Mouse (Mus musculus): ENCODE results near the gene Pop7. TPM values are rescaled to one million over a fixed set of nuclear protein-coding genes. Genes with fewer than 3 reads are reported as not detected.

The Pop7 gene
- polyA plus RNA-seq, 1 experiment from 2014 or later, result 55.1 TPM

DNA sequence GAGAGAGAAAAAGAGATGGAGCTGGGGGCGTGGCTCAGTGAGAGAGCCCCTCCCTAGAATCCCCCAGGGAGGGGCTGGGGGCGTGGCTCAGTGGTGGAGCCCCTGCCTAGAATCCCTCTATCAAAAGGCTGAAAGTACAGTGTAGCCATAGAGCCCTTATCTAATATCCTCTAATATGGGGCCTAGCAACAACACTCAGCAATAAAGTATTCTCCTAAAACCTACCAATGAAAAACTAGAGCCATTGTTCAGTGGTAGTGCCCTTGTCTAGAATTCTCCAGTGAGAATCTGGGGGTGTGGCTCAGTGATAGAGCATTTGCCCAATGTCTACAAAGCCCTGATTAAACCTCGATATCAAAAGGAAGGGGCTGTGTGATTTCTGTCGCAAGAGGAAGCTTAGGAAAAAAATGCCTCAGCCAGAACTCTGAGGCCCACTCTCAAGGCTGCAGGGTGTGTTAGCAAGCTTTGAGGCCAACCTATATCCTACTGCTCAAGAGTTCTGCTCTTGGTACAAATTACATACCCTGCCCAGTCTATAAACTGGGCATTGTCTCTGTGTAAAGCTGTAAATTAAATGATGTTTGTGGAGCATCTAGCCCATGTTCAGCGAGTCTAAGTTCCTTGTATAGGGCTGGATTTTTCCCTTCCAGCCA, 29.9 kb downstream of the Pop7 start:
- H3K4me1 ChIP-seq (replicated peaks; ENCODE audit: insufficient read depth, low read length), result no peaks in the 10 kb centered on the region
- no peak overlapping the region for H3K4me3 ChIP-seq (replicated peaks; ENCODE audit: low read depth, low read length)
- DNase-seq (ENCODE audit: low spot score) (no peak), ATAC-seq (replicated peaks; ENCODE audit: low FRiP score, low read depth) (no peak)
- no peak overlapping the region for H3K4me2 ChIP-seq (ENCODE audit: low read length)
- WGBS, result 51% methylated on average over 5 of the region's 5 CpGs
- H3K9me3 ChIP-seq (replicated peaks; ENCODE audit: low read length), result no peaks in the 10 kb centered on the region
- no peak for TF ChIP-seq CTCF (IDR thresholded peaks at IDR 0.05; ENCODE audit: low read depth)
- no peaks in the 10 kb centered on the region for H3K36me3 ChIP-seq (ENCODE audit: insufficient read depth, low read length)
- no peak overlapping the region for H3K27ac ChIP-seq
- H3K27me3 ChIP-seq (ENCODE audit: insufficient read depth, low read length), result no peaks in the 10 kb centered on the region
- H3K9ac ChIP-seq (ENCODE audit: low read depth, low read length), result no peak overlapping the region

DNA sequence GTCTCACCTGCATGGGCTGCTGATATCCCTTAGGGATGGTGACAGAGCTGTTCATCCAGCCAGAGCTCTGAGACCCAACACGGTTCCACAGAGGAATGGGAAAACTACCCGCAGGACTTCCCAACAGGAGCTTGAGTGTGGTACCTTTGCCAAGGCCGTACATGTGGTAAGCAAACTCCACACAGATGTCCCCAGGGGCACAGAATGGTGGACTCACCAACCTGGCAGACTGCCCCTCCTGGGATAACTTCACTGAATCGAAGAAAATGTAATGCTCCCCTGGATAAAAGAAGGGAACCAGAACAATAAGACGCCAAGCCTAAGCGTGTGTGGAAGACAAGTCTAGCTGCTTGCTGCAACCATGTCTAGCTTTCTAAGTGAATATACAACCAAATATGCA, 35.4 kb downstream of the Pop7 start:
- no peaks in the 10 kb centered on the region for H3K36me3 ChIP-seq (ENCODE audit: insufficient read depth, low read length)

DNA sequence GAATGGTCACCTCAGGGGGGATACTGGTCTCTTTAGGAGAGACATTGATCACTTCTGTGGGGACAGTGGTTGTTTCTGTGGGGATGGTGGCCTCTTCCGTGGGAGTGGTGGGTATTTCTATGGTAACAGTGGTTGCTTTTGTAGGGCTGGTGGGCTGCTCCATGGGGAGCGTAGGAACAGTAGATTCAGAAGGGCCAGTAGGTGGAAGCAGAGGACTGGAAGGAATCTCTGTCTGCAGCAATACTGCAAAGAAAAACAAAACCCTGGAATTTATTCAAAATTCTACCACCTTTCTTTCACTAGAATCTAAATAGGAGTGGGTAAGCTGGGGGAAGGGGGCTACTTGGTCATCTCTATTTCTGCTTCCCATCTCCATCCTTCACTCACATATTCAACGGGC, 37.3 kb downstream of the Pop7 start:
- no peak overlapping the region for H3K4me3 ChIP-seq (replicated peaks; ENCODE audit: low read depth, low read length)
- H3K4me2 ChIP-seq (ENCODE audit: low read length), result no peak overlapping the region
- H3K27me3 ChIP-seq (ENCODE audit: insufficient read depth, low read length), result no peaks in the 10 kb centered on the region
- no peaks in the 10 kb centered on the region for H3K36me3 ChIP-seq (ENCODE audit: insufficient read depth, low read length)
- H3K27ac ChIP-seq, result no peak overlapping the region
- H3K4me1 ChIP-seq (replicated peaks; ENCODE audit: insufficient read depth, low read length), result no peaks in the 10 kb centered on the region
- peak; percentile 75 for DNase-seq (ENCODE audit: low spot score)
- H3K9ac ChIP-seq (ENCODE audit: low read depth, low read length), result no peak overlapping the region
- peak; percentile 64 for TF ChIP-seq CTCF (IDR thresholded peaks at IDR 0.05; ENCODE audit: low read depth)
- 30% methylated on average over 3 of the region's 3 CpGs for WGBS
- no peaks in the 10 kb centered on the region for H3K9me3 ChIP-seq (replicated peaks; ENCODE audit: low read length)
- ATAC-seq (replicated peaks; ENCODE audit: low FRiP score, low read depth), result no peak

More for the DNA sequence above, 35.4 kb downstream of the Pop7 start:
- H3K27me3 ChIP-seq (ENCODE audit: insufficient read depth, low read length), result no peaks in the 10 kb centered on the region
- H3K4me1 ChIP-seq (replicated peaks; ENCODE audit: insufficient read depth, low read length), result no peaks in the 10 kb centered on the region
- H3K27ac ChIP-seq, result no peak overlapping the region
- no peak overlapping the region for H3K4me3 ChIP-seq (replicated peaks; ENCODE audit: low read depth, low read length)
- no peak for TF ChIP-seq CTCF (IDR thresholded peaks at IDR 0.05; ENCODE audit: low read depth)
- DNase-seq (ENCODE audit: low spot score) (no peak), ATAC-seq (replicated peaks; ENCODE audit: low FRiP score, low read depth) (no peak)
- H3K9ac ChIP-seq (ENCODE audit: low read depth, low read length), result no peak overlapping the region
- WGBS, result 91% methylated on average over 6 of the region's 6 CpGs
- no peak overlapping the region for H3K4me2 ChIP-seq (ENCODE audit: low read length)
- no peaks in the 10 kb centered on the region for H3K9me3 ChIP-seq (replicated peaks; ENCODE audit: low read length)

DNA sequence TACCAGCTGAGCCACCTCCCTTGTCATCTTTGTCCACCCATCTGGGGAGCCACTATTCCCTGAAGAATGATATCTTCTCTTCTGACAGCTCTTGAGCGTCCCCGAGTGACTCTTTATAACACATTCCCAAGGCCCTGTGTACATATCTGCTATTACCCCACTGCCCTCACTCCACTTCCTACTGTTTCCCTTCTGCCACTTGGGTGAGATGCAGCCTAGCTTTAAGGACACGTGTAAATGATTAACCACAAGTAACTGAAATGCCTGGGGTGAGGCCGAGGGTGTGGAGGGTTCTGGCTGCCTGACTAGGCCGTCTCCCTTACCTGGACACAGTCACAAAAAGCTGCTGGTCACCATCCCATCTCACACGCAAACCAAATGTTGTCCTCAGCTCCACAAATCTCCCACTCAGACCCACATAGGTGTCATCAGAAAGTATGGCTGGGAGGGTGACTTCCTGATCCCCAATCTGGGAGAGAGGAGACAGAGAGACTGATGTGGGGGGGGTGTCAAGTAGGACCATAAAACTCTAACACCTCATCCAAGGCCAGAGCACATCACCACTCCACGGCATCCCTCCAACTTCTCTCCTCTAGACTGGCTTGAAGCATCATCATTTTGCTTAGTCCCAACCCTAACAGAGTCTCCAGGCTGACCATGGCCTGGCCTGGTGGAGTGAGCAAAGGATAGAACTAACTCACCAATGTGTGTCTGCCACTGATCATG, 46.3 kb downstream of the Pop7 start:
- H3K9ac ChIP-seq (ENCODE audit: low read depth, low read length), result no peak overlapping the region
- no peak overlapping the region for H3K27ac ChIP-seq

DNA sequence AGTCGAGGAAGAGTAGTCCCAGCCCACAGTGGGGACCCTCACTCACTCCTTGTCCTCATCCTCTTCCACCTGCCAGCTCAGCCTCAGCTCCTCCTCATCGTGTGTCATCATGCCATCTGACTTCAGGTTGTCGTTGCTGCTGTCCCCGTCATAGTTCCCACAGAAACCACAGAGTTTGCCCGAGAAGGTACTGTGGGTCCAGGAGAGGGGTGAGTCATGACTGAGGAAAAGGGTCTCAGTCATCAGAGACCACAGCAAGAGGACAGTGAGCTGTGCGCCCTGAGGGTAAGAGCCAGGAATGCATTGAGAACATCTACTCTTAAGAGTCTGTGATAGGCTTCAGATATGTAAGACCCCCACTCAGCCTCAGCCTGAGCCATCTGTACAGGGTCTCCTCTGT, 47.1 kb downstream of the Pop7 start:
- 82% methylated on average over 6 of the region's 6 CpGs for WGBS
- H3K9ac ChIP-seq (ENCODE audit: low read depth, low read length), result no peak overlapping the region
- ATAC-seq (replicated peaks; ENCODE audit: low FRiP score, low read depth), result no peak

More for the DNA sequence above, 46.3 kb downstream of the Pop7 start:
- Histone ChIP-seq H3K4me3 (replicated peaks; ENCODE audit: low read depth, low read length) (no peak overlapping the region), H3K27me3 (ENCODE audit: insufficient read depth, low read length) (no peaks in the 10 kb centered on the region), H3K4me2 (ENCODE audit: low read length) (no peak overlapping the region), H3K36me3 (ENCODE audit: insufficient read depth, low read length) (no peaks in the 10 kb centered on the region), H3K9me3 (replicated peaks; ENCODE audit: low read length) (no peaks in the 10 kb centered on the region), H3K4me1 (replicated peaks; ENCODE audit: insufficient read depth, low read length) (no peaks in the 10 kb centered on the region)
- ATAC-seq (replicated peaks; ENCODE audit: low FRiP score, low read depth) (peak; percentile 73), DNase-seq (ENCODE audit: low spot score) (peak; percentile 40)
- peak; percentile 38; the same call in 1 of the 2 replicates for TF ChIP-seq CTCF (IDR thresholded peaks at IDR 0.05; ENCODE audit: low read depth)
- WGBS, result 26% methylated on average over 7 of the region's 7 CpGs

More for the DNA sequence above, 47.1 kb downstream of the Pop7 start:
- no peak for DNase-seq (ENCODE audit: low spot score)
- Histone ChIP-seq H3K36me3 (ENCODE audit: insufficient read depth, low read length) (no peaks in the 10 kb centered on the region), H3K4me1 (replicated peaks; ENCODE audit: insufficient read depth, low read length) (no peaks in the 10 kb centered on the region), H3K27me3 (ENCODE audit: insufficient read depth, low read length) (no peaks in the 10 kb centered on the region), H3K4me2 (ENCODE audit: low read length) (no peak overlapping the region), H3K27ac (no peak overlapping the region), H3K9me3 (replicated peaks; ENCODE audit: low read length) (no peaks in the 10 kb centered on the region), H3K4me3 (replicated peaks; ENCODE audit: low read depth, low read length) (no peak overlapping the region)
- no peak for TF ChIP-seq CTCF (IDR thresholded peaks at IDR 0.05; ENCODE audit: low read depth)

Small RNA genes lying within 50 kb of the gene (microRNA-seq; reads per million reads assigned to microRNA genes)
- gene Mir6418, result not detected

Other genes starting within 250 kb of the Pop7 start
- 6.5 and 7.4 TPM in 2 replicates for gene Ache, start 215.0 kb downstream of the Pop7 start, polyA plus RNA-seq (2015; fragmentation: Nextera tagmentation; extraction: Ambion mirVana)
- 11.4 and 12.8 TPM in 2 replicates for gene Ufsp1, start 207.9 kb downstream of the Pop7 start, polyA plus RNA-seq (2015; fragmentation: Nextera tagmentation; extraction: Ambion mirVana)
- gene Srrt, start 194.8 kb downstream of the Pop7 start, polyA plus RNA-seq (2015; fragmentation: Nextera tagmentation; extraction: Ambion mirVana), result 68.0 and 77.7 TPM in 2 replicates
- gene Trip6, start 188.1 kb downstream of the Pop7 start, polyA plus RNA-seq (2015; fragmentation: Nextera tagmentation; extraction: Ambion mirVana), result 74.8 and 75.6 TPM in 2 replicates
- 11.8 and 12.0 TPM in 2 replicates for gene Slc12a9, start 168.9 kb downstream of the Pop7 start, polyA plus RNA-seq (2015; fragmentation: Nextera tagmentation; extraction: Ambion mirVana)
- 38.1 and 40.5 TPM in 2 replicates for gene Ephb4, start 152.4 kb downstream of the Pop7 start, polyA plus RNA-seq (2015; fragmentation: Nextera tagmentation; extraction: Ambion mirVana)
- gene Zan, start 25.5 kb downstream of the Pop7 start, polyA plus RNA-seq (2015; fragmentation: Nextera tagmentation; extraction: Ambion mirVana), result 0.16 and 0.23 TPM in 2 replicates
- 9.3 and 10.3 TPM in 2 replicates for gene Gigyf1, start 16.0 kb upstream of the Pop7 start, polyA plus RNA-seq (2015; fragmentation: Nextera tagmentation; extraction: Ambion mirVana)
- gene Epo, start 30.7 kb upstream of the Pop7 start, polyA plus RNA-seq (2015; fragmentation: Nextera tagmentation; extraction: Ambion mirVana), result 0.20 TPM in 1 of 2 replicates, not detected in the other
- 463 and 480 TPM in 2 replicates for gene Gnb2, start 31.0 kb upstream of the Pop7 start, polyA plus RNA-seq (2015; fragmentation: Nextera tagmentation; extraction: Ambion mirVana)
- not detected in 2 replicates for gene Actl6b, start 51.0 kb upstream of the Pop7 start, polyA plus RNA-seq (2015; fragmentation: Nextera tagmentation; extraction: Ambion mirVana)
- gene Tfr2, start 67.3 kb upstream of the Pop7 start, polyA plus RNA-seq (2015; fragmentation: Nextera tagmentation; extraction: Ambion mirVana), result 0.13 TPM in 2 replicates
- 37.8 and 39.3 TPM in 2 replicates for gene Mospd3, start 98.5 kb upstream of the Pop7 start, polyA plus RNA-seq (2015; fragmentation: Nextera tagmentation; extraction: Ambion mirVana)
- 120 and 136 TPM in 2 replicates for gene Pcolce, start 111.3 kb upstream of the Pop7 start, polyA plus RNA-seq (2015; fragmentation: Nextera tagmentation; extraction: Ambion mirVana)
- gene Fbxo24, start 126.5 kb upstream of the Pop7 start, polyA plus RNA-seq (2015; fragmentation: Nextera tagmentation; extraction: Ambion mirVana), result 0.14 and 0.17 TPM in 2 replicates
- 42.6 and 42.9 TPM in 2 replicates for gene Lrch4, start 126.6 kb upstream of the Pop7 start, polyA plus RNA-seq (2015; fragmentation: Nextera tagmentation; extraction: Ambion mirVana)
- gene Gm20605, start 126.7 kb upstream of the Pop7 start, polyA plus RNA-seq (2015; fragmentation: Nextera tagmentation; extraction: Ambion mirVana), result 5.3 and 6.2 TPM in 2 replicates
- 5.3 and 5.4 TPM in 2 replicates for gene Sap25, start 138.8 kb upstream of the Pop7 start, polyA plus RNA-seq (2015; fragmentation: Nextera tagmentation; extraction: Ambion mirVana)
- 1.3 and 1.4 TPM in 2 replicates for gene Irs3, start 143.2 kb upstream of the Pop7 start, polyA plus RNA-seq (2015; fragmentation: Nextera tagmentation; extraction: Ambion mirVana)
- gene Agfg2, start 182.2 kb upstream of the Pop7 start, polyA plus RNA-seq (2015; fragmentation: Nextera tagmentation; extraction: Ambion mirVana), result 20.8 and 21.2 TPM in 2 replicates
- gene Nyap1, start 239.1 kb upstream of the Pop7 start, polyA plus RNA-seq (2015; fragmentation: Nextera tagmentation; extraction: Ambion mirVana), result 1.2 and 1.6 TPM in 2 replicates
- 107 and 110 TPM in 2 replicates for gene Tsc22d4, start 243.2 kb upstream of the Pop7 start, polyA plus RNA-seq (2015; fragmentation: Nextera tagmentation; extraction: Ambion mirVana)